Mouse (Mus musculus): Measurements from ENCODE around the gene Ypel2.

- no peak for TF ChIP-seq POLR2A (IDR thresholded peaks at IDR 0.05; ENCODE audit: borderline replicate concordance, control insufficient read depth, low read depth, low read length)
- no peak for TF ChIP-seq CTCF (IDR thresholded peaks at IDR 0.05; ENCODE audit: control insufficient read depth, insufficient read depth, low read length)
Measured at GRCm38 (mm10) chr11:86949951-86950441, 43.5 kb downstream of the Ypel2 start.
